Mouse (Mus musculus) kidney, adult 2 months (tissue): ENCODE measurements at regions not wholly inside any gene's neighbourhood (a gene's known extent, or its start where the extent isn't known, plus 50 kb on each side); places are given as distances from the start of the nearest gene placed in this dataset.
A peak's percentile ranks its signal among the peaks of the same experiment; 100 is the strongest.

Experiments
- DNase-seq: peaks from one replicate; pipeline ENCODE4 v3.0.0; 2021
- H3K27ac ChIP-seq: fragments of 200-500 bp; 2 replicates; pipeline ENCODE4 v1.5.1; 2012; ENCODE audit warnings: low read depth, low read length, control low read depth, inconsistent platforms; ENCODE audit not compliant: insufficient read depth
- H3K27me3 ChIP-seq: fragments of 200-500 bp; replicated peaks from 2 replicates; pipeline ENCODE4 v1.6.1; 2012; ENCODE audit warnings: mild to moderate bottlenecking, moderate library complexity, low read length, inconsistent platforms; ENCODE audit not compliant: control insufficient read depth, insufficient read depth
- H3K36me3 ChIP-seq: fragments of 200-500 bp; 2 replicates; pipeline ENCODE4 v1.6.1; 2012; ENCODE audit warnings: mild to moderate bottlenecking, moderate library complexity, low read length, inconsistent platforms; ENCODE audit not compliant: control insufficient read depth, insufficient read depth
- H3K4me1 ChIP-seq: fragments of 200-500 bp; 2 replicates; pipeline ENCODE4 v1.6.1; 2011; ENCODE audit warnings: low read length; ENCODE audit not compliant: control insufficient read depth, insufficient read depth
- H3K4me3 ChIP-seq: fragments of 200-500 bp; 2 replicates; pipeline ENCODE4 v1.5.1; 2011; ENCODE audit warnings: mild to moderate bottlenecking, low read depth, low read length, control low read depth; ENCODE audit not compliant: insufficient read depth
- CTCF ChIP-seq: fragments of 200-500 bp; conservative IDR thresholded peaks from 2 replicates; pipeline ENCODE4 v1.5.1; 2011; ENCODE audit warnings: low read depth, mild to moderate bottlenecking, control low read depth, low read length, moderate library complexity, mixed read lengths; ENCODE audit not compliant: insufficient read depth, insufficient read length
- POLR2A ChIP-seq: fragments of 200-500 bp; IDR thresholded peaks from one replicate; pipeline ENCODE4 v1.6.1; 2011; ENCODE audit warnings: low read depth, low read length, control low read depth
- WGBS: fragments of 180-500 bp; shearing (Covaris S2); methylation state at CpG from one replicate; pipeline ENCODE4 v1.1.7; 2018; 5-methylcytosine and 5-hydroxymethylcytosine counted together

DNA sequence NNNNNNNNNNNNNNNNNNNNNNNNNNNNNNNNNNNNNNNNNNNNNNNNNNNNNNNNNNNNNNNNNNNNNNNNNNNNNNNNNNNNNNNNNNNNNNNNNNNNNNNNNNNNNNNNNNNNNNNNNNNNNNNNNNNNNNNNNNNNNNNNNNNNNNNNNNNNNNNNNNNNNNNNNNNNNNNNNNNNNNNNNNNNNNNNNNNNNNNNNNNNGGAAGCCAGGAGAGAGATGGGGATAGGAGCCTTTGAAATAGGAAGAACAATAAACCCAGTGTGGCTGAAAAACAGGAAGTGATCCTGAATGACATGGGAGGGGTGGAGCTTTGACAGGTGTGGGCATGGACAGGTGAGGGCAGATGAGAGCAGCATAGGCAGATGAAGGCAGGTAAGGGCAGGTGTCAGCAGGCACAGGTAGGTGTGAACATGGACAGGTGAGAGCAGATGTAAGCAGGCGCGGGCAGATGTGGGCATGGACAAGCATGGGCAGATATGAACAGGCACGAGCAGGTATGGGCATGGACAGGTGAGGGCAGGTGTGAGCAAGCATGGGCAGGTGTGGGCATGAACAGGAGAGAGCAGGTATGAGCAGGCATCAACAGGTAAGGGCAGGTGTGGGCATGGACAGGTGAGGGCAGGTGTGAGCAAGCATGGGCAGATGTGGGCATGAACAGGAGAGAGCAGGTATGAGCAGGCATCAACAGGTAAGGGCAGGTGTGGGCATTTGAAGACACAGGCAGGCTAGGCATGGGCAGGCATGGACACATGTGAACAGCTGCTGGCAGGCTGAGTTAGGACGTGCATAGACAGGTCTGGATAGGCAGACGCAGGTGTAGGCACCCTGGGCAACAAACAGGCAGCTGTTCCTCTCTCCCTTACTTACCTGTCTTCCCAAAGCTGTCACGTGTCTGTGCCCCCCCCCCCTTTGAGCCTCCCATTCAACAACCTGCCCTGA is 135.2 kb upstream of the Zmiz1 start:
- 91% methylated on average over 6 of the region's 6 CpGs for WGBS
- Histone ChIP-seq H3K27me3 (no peaks in the 10 kb centered on the region), H3K4me3 (no peak overlapping the region), H3K4me1 (no peaks in the 10 kb centered on the region), H3K36me3 (no peaks in the 10 kb centered on the region), H3K27ac (no peak overlapping the region)
- no peak; the same call in 1 of the 2 replicates for TF ChIP-seq CTCF
- TF ChIP-seq POLR2A, result no peak
- DNase-seq, result no peak

DNA sequence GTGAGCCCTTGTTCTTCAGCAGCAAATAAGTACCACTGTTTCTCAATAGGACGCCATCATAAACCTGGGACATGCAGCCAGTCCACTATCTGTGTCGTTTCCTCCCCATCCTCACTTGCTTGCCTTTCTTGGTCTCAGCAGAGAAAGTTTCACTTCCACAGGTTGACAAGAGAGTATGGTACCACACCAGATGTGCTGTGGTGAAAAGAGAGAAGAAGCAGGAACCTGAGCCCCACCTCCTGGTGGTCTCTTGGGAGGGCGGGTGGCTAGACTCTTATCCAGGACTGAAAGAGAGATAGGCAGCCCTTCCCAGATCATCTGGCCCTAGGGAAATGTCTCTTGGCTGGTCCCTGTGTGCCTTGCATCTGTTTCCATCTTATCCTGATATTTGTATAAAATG is 133.1 kb upstream of the Zmiz1 start:
- H3K4me3 ChIP-seq, result no peak overlapping the region
- no peak for TF ChIP-seq CTCF
- TF ChIP-seq POLR2A, result no peak
- H3K27ac ChIP-seq, result no peak overlapping the region
- WGBS, result 93% methylated on average over 3 of the region's 3 CpGs
- H3K4me1 ChIP-seq, result no peaks in the 10 kb centered on the region
- no peaks in the 10 kb centered on the region for H3K27me3 ChIP-seq
- no peaks in the 10 kb centered on the region for H3K36me3 ChIP-seq
- DNase-seq, result no peak

DNA sequence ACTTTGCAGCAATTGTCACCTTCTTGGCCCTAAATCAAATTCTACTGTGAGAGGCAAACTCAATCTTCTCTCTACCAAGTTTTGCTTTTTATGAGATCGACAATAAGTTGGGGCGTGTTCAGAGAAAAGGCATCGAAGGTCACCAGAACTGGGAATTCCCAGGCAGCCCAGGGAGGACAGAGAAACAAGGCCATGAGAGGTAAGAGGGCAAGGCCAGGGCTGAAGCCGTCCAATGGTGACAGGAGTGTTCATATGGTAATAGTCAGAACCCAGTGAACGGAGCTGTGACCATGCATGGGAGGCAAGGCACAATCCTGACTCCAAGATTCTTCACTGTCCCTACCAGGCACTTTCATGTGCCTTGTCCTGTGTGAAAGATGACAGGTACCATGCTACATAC is 130.8 kb upstream of the Zmiz1 start:
- no peak for TF ChIP-seq POLR2A
- TF ChIP-seq CTCF, result no peak
- no peaks in the 10 kb centered on the region for H3K36me3 ChIP-seq
- H3K27ac ChIP-seq, result no peak overlapping the region
- no peaks in the 10 kb centered on the region for H3K27me3 ChIP-seq
- H3K4me3 ChIP-seq, result no peak overlapping the region
- DNase-seq, result no peak
- H3K4me1 ChIP-seq, result no peaks in the 10 kb centered on the region
- 67% methylated on average over 5 of the region's 5 CpGs for WGBS

- peak; percentile 88 for DNase-seq
- Histone ChIP-seq H3K4me3 (no peak overlapping the region), H3K27ac (no peak overlapping the region), H3K27me3 (no peaks in the 10 kb centered on the region), H3K4me1 (peaks cover 13% of the 10 kb centered on the region; the same call in 1 of the 2 replicates), H3K36me3 (no peaks in the 10 kb centered on the region)
- TF ChIP-seq POLR2A, result no peak
- TF ChIP-seq CTCF, result no peak
- WGBS, result 38% methylated on average over 2 of the region's 2 CpGs
Observed at GRCm38 (mm10) chr14:25334186-25334585, 124.8 kb upstream of the Zmiz1 start.

GRCm38 (mm10) chr14:25336875-25337274 is 122.1 kb upstream of the Zmiz1 start:
- peak; percentile 72 for DNase-seq
- no peaks in the 10 kb centered on the region for H3K36me3 ChIP-seq
- H3K4me1 ChIP-seq, result peaks cover 13% of the 10 kb centered on the region; the same call in 1 of the 2 replicates
- H3K27ac ChIP-seq, result no peak overlapping the region; the same call in 1 of the 2 replicates
- TF ChIP-seq POLR2A (no peak), CTCF (no peak)
- no peaks in the 10 kb centered on the region for H3K27me3 ChIP-seq
- H3K4me3 ChIP-seq, result no peak overlapping the region
- WGBS, result 47% methylated on average over 1 of the region's 1 CpGs

GRCm38 (mm10) chr14:25338404-25339051 is 120.5 kb upstream of the Zmiz1 start:
- peaks cover 13% of the 10 kb centered on the region; the same call in 1 of the 2 replicates for H3K4me1 ChIP-seq
- no peak for TF ChIP-seq POLR2A
- TF ChIP-seq CTCF, result no peak
- H3K4me3 ChIP-seq, result no peak overlapping the region
- peak; percentile 25 for DNase-seq
- WGBS, result 86% methylated on average over 9 of the region's 9 CpGs
- H3K27ac ChIP-seq, result no peak overlapping the region
- H3K36me3 ChIP-seq, result no peaks in the 10 kb centered on the region
- H3K27me3 ChIP-seq, result no peaks in the 10 kb centered on the region

DNA sequence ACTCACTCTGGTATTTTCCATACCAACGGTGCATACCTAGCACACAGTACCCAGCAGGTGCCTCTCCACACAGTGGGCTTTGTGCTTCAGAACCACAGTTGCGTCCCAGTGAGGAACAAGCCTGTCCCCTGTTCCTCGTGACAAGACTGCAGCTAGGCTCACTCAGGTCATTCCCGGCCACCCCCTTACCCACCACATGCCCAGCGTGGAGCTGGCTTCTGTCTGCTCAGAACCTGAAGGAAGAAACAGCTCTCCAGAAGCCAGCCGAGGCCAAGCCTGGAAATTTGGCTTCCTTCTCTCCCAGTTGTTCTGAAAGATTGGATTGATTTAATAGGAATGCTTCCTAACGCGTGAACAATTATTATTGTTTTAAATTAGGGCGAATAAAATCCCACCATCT is 118.1 kb upstream of the Zmiz1 start:
- no peak for TF ChIP-seq CTCF
- no peak for TF ChIP-seq POLR2A
- H3K27ac ChIP-seq, result no peak overlapping the region
- 91% methylated on average over 9 of the region's 9 CpGs for WGBS

More for the DNA sequence above, 118.1 kb upstream of the Zmiz1 start:
- no peaks in the 10 kb centered on the region for H3K36me3 ChIP-seq
- H3K4me1 ChIP-seq, result peaks cover 8% of the 10 kb centered on the region; the same call in 1 of the 2 replicates
- no peak for DNase-seq
- H3K27me3 ChIP-seq, result no peaks in the 10 kb centered on the region
- no peak overlapping the region for H3K4me3 ChIP-seq
